Mouse (Mus musculus) lung, embryonic 15.5 days (tissue): Measurements from ENCODE around the gene Il12rb1. TPM values are rescaled to one million over a fixed set of nuclear protein-coding genes. Genes with fewer than 3 reads are reported as not detected.

ENCODE experiments used
- ATAC-seq: fragments of 200-750 bp; cut with Nextera tagmentation; 2 replicates; pipeline ENCODE4 v1.8.0; 2017; ENCODE audit warnings: moderate number of reproducible peaks, borderline replicate concordance; ENCODE audit not compliant: low FRiP score, low TSS enrichment; ENCODE audit errors: extremely low read depth
- H3K27ac ChIP-seq: fragments of 300-500 bp; sonication (generic); 2 replicates; pipeline ENCODE4 v1.5.1; 2015; ENCODE audit warnings: moderate library complexity, mild to moderate bottlenecking, inconsistent platforms
- H3K27me3 ChIP-seq: fragments of 300-500 bp; sonication (generic); 2 replicates; pipeline ENCODE4 v1.6.1; 2015; ENCODE audit warnings: inconsistent platforms
- H3K36me3 ChIP-seq: fragments of 300-500 bp; sonication (generic); 2 replicates; pipeline ENCODE4 v1.6.1; 2015; ENCODE audit warnings: inconsistent platforms
- H3K4me1 ChIP-seq: fragments of 300-500 bp; sonication (generic); 2 replicates; pipeline ENCODE4 v1.6.1; 2015; ENCODE audit warnings: inconsistent platforms
- H3K4me2 ChIP-seq: fragments of 300-500 bp; sonication (generic); 2 replicates; pipeline ENCODE4 v1.6.1; 2015; ENCODE audit warnings: inconsistent platforms, mild to moderate bottlenecking, moderate library complexity
- H3K4me3 ChIP-seq: fragments of 300-500 bp; sonication (generic); 2 replicates; pipeline ENCODE4 v1.5.1; 2015; ENCODE audit warnings: mild to moderate bottlenecking, inconsistent platforms
- H3K9ac ChIP-seq: fragments of 300-500 bp; sonication (generic); 2 replicates; pipeline ENCODE4 v1.6.1; 2015; ENCODE audit warnings: inconsistent platforms
- H3K9me3 ChIP-seq: fragments of 300-500 bp; sonication (generic); 2 replicates; pipeline ENCODE4 v1.6.1; 2016; ENCODE audit warnings: inconsistent platforms
- WGBS: fragments of 180-500 bp; shearing (Covaris S2); methylation state at CpG from one replicate; pipeline ENCODE4 v1.1.7; 2015; 5-methylcytosine and 5-hydroxymethylcytosine counted together
- polyA plus RNA-seq: library from polyadenylated mRNA; unstranded; fragments of >200 nt; fragmentation: Nextera tagmentation; extraction: Ambion mirVana; gene quantifications from 2 replicates; pipeline ENCODE4 v1.2.1, GENCODE M21; 2015

The Il12rb1 gene
- polyA plus RNA-seq, 1 experiment from 2014 or later = 0.27 TPM

DNA sequence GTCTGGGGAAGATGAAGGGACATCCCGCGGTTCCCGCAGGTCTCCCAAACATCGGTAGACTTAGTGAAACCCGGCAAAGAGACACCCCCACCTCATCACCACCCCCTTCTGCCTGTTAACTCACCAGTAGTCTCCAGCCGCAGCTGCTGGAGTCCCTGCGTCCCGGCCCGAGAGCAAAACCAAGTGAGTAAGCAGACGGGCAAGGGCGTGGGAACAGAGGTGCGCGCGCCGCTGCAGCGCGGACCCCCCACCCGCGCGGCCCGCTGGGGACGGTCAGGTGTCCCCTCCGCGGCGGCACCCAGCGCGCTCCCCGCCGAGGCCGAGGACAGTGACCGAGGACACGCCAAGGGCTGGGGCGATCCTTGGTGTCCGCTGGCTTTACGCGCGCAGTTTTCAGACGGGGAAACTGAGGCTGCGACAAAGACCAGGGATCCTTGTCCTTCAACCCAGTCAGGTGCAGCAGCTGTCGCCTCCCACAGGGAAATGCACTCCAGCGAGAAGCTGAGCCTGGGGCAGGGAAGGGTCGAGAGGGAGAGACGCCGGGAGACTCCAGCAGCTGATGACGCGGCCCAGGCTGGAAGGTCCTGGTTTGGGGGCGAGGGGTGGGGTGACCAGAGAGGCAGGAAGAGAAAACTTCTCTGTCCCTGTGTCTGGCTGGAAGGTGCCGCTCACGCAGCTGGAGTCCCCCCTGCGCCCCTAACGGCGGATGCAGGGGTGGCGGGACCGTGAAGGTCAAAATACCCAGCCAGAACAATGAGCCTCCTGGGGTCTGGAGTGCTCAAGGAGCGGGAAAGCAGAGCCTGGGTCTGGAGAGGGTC is 54.8 kb downstream of the Il12rb1 start, which contains the start of gene Kcnn1:
Kcnn1 (minus strand) TSS at position 435 of the 818 bp plus-strand sequence.
- Histone ChIP-seq H3K4me1 (peaks cover 35% of the 10 kb centered on the region), H3K9ac (peak within 1 kb of the TSS; percentile 36), H3K27ac (no peak within 1 kb of the TSS), H3K36me3 (peaks cover 3% of the 10 kb centered on the region; the same call in 1 of the 2 replicates), H3K27me3 (peaks cover 37% of the 10 kb centered on the region), H3K4me3 (peak within 1 kb of the TSS; percentile 55), H3K4me2 (peak within 1 kb of the TSS; percentile 75), H3K9me3 (no peaks in the 10 kb centered on the region)
- WGBS = under 1% methylated on average over 55 of the region's 55 CpGs
- ATAC-seq = no peak

DNA sequence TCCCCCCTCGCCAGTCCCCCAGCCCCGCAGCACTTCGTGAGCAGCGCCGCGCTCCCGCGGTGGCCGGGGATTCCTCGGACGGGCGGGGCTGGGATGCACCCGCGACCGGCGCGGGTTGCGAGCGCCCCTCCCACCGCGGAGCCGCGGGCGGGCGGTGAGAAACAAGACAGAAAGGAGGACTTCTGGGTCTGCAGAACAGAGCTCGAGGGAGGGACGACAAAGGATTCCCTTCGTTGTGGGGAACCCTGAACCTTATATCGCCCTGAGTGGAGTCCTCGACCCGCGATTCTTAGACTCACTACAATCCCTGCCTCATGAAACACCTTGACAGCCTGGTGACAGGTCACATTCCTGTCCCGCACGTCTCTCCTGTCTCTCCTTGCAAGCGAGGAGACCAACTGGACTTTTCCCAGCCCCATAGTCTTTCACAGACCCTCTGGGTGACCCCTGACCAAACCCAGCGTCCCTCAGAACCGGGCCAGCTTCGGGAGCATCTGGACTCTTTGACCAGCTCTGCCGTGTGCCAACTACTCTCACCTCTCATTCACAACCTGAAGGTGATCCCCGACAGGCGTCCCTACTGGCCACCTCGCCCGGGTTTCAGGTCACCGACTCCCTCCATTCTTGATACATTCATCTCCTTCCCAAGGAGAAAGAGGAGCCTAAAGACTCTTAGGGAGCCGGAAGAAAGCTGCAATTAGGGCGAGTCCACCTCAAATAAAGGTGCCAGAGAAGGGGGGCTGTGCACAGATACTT is 55.9 kb downstream of the Il12rb1 start:
- Histone ChIP-seq H3K27me3 (peaks cover 37% of the 10 kb centered on the region), H3K4me3 (peak overlapping the region; percentile 55), H3K9me3 (no peaks in the 10 kb centered on the region), H3K4me2 (peak overlapping the region; percentile 75), H3K9ac (peak overlapping the region; percentile 36), H3K27ac (no peak overlapping the region), H3K4me1 (peaks cover 46% of the 10 kb centered on the region), H3K36me3 (peaks cover 6% of the 10 kb centered on the region; the same call in 1 of the 2 replicates)
- ATAC-seq = no peak
- 2% methylated on average over 46 of the region's 46 CpGs for WGBS

DNA sequence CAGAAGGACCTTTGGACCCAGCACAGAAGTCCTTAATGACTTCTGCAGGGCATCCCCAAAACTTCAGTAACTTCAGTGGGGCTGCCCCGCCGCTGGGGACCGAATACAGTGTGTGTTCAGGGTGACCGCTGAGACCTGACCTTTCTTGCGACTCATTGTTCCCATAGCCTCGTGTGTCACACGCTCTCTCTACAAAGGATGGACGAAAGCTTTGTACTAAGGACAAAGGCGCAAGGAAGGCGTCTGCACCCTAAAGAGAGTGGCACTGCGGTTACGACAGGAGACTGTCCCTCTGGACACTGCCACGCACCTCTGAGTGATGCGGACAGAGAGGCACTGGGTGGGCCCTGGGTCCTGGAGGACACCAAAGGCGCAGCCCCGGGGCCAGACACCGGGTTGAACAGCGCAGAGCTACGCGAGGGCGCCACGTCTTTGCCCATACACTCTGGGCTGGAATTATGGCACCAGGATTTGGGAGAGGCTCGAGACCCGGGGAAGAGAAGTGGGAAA is 56.5 kb downstream of the Il12rb1 start:
- Histone ChIP-seq H3K4me2 (peak overlapping the region; percentile 75), H3K9ac (peak overlapping the region; percentile 36), H3K36me3 (peaks cover 6% of the 10 kb centered on the region; the same call in 1 of the 2 replicates), H3K4me3 (peak overlapping the region; percentile 55), H3K27ac (peak overlapping the region; percentile 74; the same call in 1 of the 2 replicates), H3K4me1 (peaks cover 49% of the 10 kb centered on the region), H3K27me3 (peaks cover 37% of the 10 kb centered on the region), H3K9me3 (no peaks in the 10 kb centered on the region)
- ATAC-seq = peak; percentile 16
- WGBS = 4% methylated on average over 24 of the region's 24 CpGs

DNA sequence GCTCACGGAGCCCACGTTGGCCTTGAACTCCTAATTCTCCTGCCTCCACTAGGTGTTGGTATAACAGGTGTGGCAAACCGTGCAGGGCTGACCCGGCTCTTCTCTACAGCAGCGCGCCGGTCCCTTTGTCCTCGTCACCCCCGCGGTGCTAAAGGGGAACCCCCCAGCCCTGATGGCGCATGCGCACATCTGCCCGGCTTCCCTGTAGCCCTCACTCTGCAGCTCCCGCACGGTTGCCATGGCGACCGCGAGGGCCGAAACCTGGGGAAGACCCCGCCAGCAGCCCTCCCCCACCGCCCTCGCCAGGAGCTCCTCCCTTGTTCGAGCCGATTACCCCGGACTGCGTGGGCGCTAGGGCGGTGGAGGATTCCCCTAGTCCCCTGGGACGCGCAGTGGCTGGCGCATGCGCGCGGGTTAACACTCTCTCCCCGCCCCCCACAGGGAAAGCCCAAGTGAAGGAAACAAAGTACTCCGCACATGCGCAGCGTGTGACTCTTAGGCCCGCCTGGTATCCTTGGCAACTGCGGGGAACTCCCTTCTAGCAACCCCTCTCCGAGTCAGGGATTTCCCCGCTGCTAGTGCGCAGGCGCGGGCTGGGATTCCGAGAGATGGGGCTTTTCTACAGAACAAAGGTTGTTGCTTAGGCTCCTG is 57.2 kb downstream of the Il12rb1 start:
- WGBS = under 1% methylated on average over 46 of the region's 46 CpGs
- Histone ChIP-seq H3K4me2 (peak overlapping the region; percentile 75), H3K27me3 (peaks cover 37% of the 10 kb centered on the region), H3K36me3 (peaks cover 6% of the 10 kb centered on the region; the same call in 1 of the 2 replicates), H3K9ac (peak overlapping the region; percentile 36), H3K9me3 (no peaks in the 10 kb centered on the region), H3K4me3 (peak overlapping the region; percentile 55), H3K4me1 (peaks cover 49% of the 10 kb centered on the region), H3K27ac (peak overlapping the region; percentile 74)
- ATAC-seq = peak; percentile 90

DNA sequence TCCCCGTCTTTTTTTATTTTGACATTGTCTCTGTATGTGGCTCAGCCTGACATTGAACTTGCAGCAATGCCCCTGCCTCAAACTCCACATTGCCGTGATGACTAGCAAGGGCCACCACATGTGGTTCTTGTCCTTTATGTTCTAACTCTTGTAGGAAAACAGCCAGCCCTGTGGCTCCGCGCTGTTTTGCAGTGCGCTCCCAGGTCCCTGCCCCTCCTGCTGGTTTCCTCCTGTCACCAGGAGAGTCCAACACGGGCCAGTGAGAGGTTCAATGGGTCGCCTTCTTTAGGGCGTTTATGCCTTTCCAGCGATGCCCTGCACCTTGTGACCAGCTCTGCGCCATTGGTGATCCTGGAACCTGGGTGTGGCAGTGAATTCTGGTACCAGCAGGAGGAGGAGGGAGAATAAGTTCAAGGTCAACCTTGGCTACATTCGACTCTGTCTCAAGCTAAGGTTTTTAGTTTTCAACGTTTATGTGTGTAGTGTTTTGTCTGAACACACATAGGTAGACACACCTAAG is 57.8 kb downstream of the Il12rb1 start:
- H3K27ac ChIP-seq = peak overlapping the region; percentile 46
- H3K4me3 ChIP-seq = peak overlapping the region; percentile 55
- peaks cover 49% of the 10 kb centered on the region for H3K4me1 ChIP-seq
- peaks cover 37% of the 10 kb centered on the region for H3K27me3 ChIP-seq
- peak; percentile 2; the same call in 1 of the 2 replicates for ATAC-seq
- no peaks in the 10 kb centered on the region for H3K9me3 ChIP-seq
- peaks cover 6% of the 10 kb centered on the region; the same call in 1 of the 2 replicates for H3K36me3 ChIP-seq
- H3K4me2 ChIP-seq = peak overlapping the region; percentile 75
- WGBS = 4% methylated on average over 12 of the region's 12 CpGs
- H3K9ac ChIP-seq = peak overlapping the region; percentile 30

DNA sequence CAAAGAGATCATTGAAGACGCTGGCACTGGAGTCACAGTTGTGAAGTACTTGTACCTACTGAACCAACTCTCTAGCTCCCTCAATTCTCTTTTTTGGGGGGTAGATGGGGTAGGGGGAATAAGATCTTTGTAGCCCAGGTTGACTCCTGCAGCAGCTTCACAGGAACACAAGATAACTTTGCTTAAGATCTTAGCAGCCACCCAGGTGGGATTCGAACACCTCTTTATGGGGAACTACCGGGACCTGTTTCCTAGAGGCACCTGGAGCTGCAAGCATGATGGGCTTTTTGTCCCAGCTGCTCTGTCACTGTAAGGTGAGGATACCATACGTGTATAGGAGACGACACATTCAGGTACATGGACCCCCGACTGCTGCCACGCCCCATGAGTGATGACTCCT is 58.3 kb downstream of the Il12rb1 start:
- ATAC-seq = no peak
- no peaks in the 10 kb centered on the region for H3K9me3 ChIP-seq
- no peak overlapping the region for H3K9ac ChIP-seq
- no peak overlapping the region; the same call in 1 of the 2 replicates for H3K4me2 ChIP-seq
- 74% methylated on average over 7 of the region's 7 CpGs for WGBS
- no peak overlapping the region for H3K27ac ChIP-seq
- no peak overlapping the region for H3K4me3 ChIP-seq
- H3K36me3 ChIP-seq = peaks cover 6% of the 10 kb centered on the region; the same call in 1 of the 2 replicates
- peaks cover 49% of the 10 kb centered on the region for H3K4me1 ChIP-seq
- H3K27me3 ChIP-seq = peaks cover 33% of the 10 kb centered on the region

DNA sequence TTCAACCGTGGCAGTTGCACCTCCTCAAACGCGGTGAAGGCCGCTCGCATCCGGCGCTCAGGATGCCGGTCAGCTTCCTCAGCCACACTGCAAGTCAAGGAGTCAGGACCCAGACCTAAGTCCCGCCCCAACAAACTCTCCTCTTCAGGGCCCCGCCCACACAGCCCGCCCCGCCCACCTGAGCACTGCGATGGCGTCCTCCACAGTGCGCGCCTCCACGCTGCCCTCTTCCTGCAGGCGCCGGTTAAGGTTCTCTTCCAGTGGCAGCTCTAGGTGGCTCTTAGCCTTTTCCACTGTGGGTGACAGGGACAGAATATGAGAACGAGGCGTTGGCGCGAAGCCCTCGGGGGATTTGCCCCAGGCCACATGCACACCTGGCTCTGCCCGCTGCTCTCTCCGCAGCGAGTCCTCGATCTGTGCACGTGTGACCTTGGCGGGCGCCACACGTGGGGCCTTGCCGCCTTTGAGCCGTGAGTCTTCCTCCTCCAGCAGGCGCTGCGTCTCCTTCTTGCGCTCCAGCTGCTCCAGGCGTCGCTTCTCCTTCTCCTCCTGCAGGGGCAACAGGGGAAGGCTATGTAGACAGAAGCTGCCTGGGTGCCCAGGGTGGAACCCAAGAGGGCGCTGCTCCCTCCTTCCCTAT is 60.4 kb downstream of the Il12rb1 start:
- Histone ChIP-seq H3K27me3 (peaks cover 12% of the 10 kb centered on the region), H3K36me3 (peaks cover 6% of the 10 kb centered on the region; the same call in 1 of the 2 replicates), H3K4me3 (0 out of 2 replicates have a peak overlapping the region, but pooled peaks have one; percentile 19), H3K4me1 (peaks cover 45% of the 10 kb centered on the region), H3K9me3 (no peaks in the 10 kb centered on the region), H3K4me2 (peak overlapping the region; percentile 50), H3K9ac (peak overlapping the region; percentile 6; the same call in 1 of the 2 replicates), H3K27ac (no peak overlapping the region)
- WGBS = 19% methylated on average over 40 of the region's 40 CpGs
- no peak for ATAC-seq

DNA sequence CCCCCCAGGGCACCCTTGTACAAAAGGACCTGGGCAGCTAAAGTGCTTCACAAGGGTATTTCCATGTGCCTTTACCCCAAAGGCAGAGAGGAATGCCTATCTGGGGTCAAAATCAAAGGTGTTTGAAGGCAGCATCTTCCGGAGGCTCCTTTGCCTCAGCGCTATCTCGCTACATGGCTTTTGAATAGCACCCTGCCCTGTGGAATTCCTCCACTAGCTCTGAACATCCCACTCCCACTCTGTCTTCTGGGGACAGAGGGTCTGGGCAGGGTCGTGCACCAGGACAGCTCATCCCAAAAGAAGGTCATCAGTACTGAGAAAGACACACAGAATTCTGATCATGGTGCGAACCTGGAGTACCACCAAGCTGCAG is 60.9 kb downstream of the Il12rb1 start:
- H3K27me3 ChIP-seq = peaks cover 7% of the 10 kb centered on the region
- no peak for ATAC-seq
- peaks cover 6% of the 10 kb centered on the region; the same call in 1 of the 2 replicates for H3K36me3 ChIP-seq
- peak overlapping the region; percentile 6; the same call in 1 of the 2 replicates for H3K9ac ChIP-seq
- no peak overlapping the region for H3K4me3 ChIP-seq
- H3K4me2 ChIP-seq = peak overlapping the region; percentile 50; the same call in 1 of the 2 replicates
- H3K4me1 ChIP-seq = peaks cover 40% of the 10 kb centered on the region
- H3K9me3 ChIP-seq = no peaks in the 10 kb centered on the region
- no peak overlapping the region for H3K27ac ChIP-seq
- 36% methylated on average over 5 of the region's 5 CpGs for WGBS

DNA sequence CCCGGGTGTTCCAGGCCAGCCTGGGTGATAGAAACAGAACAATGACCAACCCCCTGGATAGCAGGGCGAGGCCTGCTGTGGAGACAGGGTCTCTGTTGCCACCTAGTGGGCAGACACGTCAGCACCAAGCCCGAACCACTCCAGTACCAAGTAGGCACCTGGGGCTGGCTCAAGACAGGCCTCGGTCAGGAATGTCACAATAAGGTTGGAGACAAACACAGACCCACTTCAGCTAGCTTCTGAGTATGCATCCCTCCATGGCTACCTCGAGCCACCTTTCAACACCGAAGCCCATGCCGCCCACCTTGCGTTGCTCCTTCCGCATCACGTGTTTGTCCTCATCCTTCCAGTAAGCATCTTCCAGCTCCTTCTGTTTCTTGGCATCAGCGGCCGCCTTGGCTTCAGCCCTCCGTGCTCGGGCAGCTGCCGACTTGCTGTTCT is 61.4 kb downstream of the Il12rb1 start:
- ATAC-seq = no peak
- Histone ChIP-seq H3K4me3 (no peak overlapping the region), H3K27me3 (peaks cover 2% of the 10 kb centered on the region; the same call in 1 of the 2 replicates), H3K36me3 (peaks cover 6% of the 10 kb centered on the region; the same call in 1 of the 2 replicates), H3K4me1 (peaks cover 35% of the 10 kb centered on the region), H3K27ac (no peak overlapping the region), H3K9me3 (no peaks in the 10 kb centered on the region), H3K4me2 (no peak overlapping the region), H3K9ac (no peak overlapping the region)
- WGBS = 43% methylated on average over 16 of the region's 16 CpGs
